Mouse (Mus musculus): ENCODE measurements around the gene Igf1. TPM values are rescaled to one million over a fixed set of nuclear protein-coding genes. Genes with fewer than 3 reads are reported as not detected.

The Igf1 gene
- total RNA-seq, 2 experiments from 2014 or later: 11.5 to 34.9 TPM

DNA sequence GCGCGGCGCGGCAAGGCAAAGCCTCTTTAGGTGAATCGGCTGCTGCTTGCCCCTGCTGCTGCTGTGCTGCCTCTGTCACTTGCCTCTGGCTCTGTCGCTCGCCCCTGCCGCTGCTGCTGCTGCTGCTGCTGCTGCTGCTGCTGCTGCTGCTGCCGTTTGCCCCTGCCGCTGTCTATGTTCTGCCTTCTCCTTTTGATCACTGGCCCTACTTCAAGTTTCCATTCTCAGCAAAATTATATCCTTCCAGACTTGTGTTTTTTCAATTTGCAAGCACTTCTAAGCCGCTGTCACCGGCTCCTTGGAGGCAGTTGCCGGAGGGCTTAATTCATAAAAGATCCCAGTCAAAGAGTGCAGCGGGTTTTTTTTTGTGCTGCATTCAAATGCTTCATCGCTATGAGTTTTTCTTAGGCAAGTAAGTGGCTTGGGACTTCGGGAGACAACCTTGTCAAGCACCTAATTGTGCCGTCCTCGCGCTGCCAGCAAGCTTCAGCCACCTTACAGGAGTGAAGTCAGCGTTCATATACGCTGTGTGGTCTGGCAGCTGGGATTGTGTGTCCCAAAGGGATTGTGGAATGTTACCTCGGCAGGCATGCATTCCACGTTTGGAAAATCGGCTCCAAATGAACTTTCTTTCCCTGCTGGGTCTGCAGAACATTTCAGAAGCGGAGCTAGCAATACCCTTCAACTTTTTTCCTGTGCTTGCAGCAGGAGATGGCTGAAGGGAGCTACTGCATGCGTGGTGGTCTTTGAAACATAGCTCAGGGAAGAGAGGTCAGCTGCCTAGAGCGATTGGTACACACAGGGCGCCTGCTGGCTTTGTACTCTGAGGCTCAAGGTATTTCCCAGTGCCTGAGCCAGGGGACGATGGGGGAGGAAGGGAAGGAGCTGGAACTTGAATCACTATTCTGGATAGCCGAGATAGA, 2.4 kb downstream of the Igf1 start:
- peak in 1 of 2 experiments; percentile 26 for DNase-seq (ENCODE audit: low spot score in 2 of 2)

DNA sequence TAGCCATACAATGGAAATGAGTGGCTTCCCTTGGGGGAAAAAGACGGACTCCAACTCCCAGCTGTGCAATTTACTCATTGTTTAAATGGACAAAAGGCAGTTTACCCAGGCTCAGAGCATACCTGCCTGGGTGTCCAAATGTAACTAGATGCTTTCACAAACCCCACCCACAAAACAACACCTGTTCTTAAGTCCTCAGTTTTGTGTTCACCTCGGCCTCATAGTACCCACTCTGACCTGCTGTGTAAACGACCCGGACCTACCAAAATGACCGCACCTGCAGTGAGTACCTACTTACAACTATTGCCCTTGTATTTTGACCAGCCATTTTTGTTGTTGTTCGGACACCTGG, 3.0 kb downstream of the Igf1 start:
- no peak for DNase-seq (ENCODE audit: low spot score in 2 of 2)

GRCm38 (mm10) chr10:87862899-87863298, 4.8 kb downstream of the Igf1 start:
- no peak for DNase-seq (ENCODE audit: low spot score in 2 of 2)

GRCm38 (mm10) chr10:87863326-87863725, 5.3 kb downstream of the Igf1 start:
- no peak for DNase-seq (ENCODE audit: low spot score in 2 of 2)

- DNase-seq (ENCODE audit: low spot score in 2 of 2): no peak
Observed at GRCm38 (mm10) chr10:87865712-87866111, 7.6 kb downstream of the Igf1 start.

- DNase-seq (ENCODE audit: low spot score in 2 of 2): no peak
Observed at GRCm38 (mm10) chr10:87866448-87866847, 8.4 kb downstream of the Igf1 start.

DNA sequence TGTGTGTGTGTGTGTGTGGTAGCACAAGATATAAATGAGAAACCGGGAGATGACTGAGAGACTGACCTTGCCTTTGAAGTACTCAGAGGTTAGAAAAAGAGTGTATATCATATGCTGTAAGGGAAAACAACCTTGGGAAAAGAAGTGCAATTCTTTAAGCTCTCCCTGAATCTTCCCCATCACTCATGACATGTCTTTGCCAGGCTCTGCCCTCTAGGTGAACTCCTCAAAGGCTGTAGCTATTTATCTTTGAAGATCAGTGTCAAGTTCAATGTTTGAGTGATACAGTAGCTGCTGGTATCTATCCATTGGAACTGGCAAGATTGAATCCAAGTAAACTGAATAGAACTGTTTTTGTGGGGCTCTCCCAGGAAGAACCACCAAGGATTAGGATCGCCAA, 9.2 kb downstream of the Igf1 start:
- DNase-seq (ENCODE audit: low spot score in 2 of 2): no peak

DNA sequence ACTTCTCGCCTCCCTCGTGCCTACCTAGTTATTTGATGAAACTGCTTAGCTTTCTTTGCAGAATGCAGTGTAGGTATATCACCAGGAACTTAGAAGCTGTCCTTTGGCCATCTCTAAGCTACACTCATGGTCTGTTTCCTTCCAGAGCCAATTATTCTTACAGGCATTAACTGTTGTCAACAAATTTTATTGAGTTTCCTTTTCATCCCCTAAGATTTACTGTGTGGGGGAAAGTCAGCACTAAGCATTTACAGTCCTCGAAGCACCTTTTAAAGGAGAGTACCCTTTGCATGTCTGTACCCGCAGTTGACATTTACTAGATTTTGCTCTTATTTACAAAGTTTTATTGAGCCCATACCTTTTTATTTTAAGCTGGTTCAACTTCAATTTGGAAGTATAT, 9.6 kb downstream of the Igf1 start:
- no peak for DNase-seq (ENCODE audit: low spot score in 2 of 2)

DNA sequence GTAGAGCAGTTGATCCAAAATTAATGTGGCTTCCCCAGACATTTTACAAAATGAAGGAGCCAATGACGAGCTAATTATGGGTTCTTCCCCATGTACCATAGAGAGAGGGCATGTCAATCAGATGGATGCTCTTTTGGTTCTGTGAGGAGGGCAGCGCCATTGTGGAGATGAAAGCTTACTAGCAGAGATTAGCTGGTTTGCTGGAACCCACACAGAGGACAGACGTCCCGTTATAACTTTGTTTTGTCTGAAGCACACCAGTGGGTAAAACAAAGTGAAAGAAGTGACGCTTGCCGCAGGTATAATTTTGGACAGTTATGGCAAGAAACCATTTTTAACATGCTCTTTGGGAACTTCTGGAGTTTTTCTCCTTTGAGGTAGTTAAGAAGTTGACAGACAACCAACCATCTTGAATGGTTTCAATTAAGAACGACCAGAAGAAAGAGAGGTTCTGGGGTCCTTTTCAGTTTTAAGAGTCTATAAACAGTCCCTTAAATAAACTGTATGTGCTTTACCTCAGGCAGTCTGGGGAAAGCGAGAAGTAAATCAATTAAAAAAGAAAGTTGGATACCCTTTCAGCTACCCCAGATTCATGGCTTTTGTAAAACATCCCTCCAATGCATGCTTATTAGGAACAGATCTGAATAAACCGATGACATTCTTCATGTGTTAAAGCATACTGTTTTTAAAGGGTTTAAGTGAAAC, 10.4 kb downstream of the Igf1 start:
- no peak for DNase-seq (ENCODE audit: low spot score in 2 of 2)

DNA sequence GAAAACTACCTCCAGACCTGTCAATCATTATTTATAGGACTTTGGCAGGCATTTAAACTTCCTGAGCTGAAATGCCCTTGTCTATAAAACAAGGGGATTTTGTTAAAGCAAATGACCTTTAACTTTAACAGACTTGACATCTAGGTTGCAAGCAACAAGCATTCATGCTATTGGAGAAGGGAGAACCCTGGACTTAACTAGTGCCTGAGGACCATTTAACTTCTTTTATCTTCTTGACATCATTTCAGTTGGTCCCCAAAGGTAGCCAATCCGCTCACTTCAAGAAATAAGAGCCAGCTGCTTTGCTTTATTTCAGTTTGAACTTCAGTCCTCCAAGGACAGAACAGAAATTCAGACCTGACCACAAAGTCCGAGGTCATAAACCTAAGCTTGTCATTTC, 11.1 kb downstream of the Igf1 start:
- no peak for DNase-seq (ENCODE audit: low spot score in 2 of 2)

- DNase-seq (ENCODE audit: low spot score in 2 of 2): no peak
Observed at GRCm38 (mm10) chr10:87869691-87870090, 11.6 kb downstream of the Igf1 start.

GRCm38 (mm10) chr10:87871863-87872647, 14.0 kb downstream of the Igf1 start:
- DNase-seq (ENCODE audit: low spot score in 2 of 2): no peak

GRCm38 (mm10) chr10:87872854-87873253, 14.8 kb downstream of the Igf1 start:
- DNase-seq (ENCODE audit: low spot score in 2 of 2): no peak

DNA sequence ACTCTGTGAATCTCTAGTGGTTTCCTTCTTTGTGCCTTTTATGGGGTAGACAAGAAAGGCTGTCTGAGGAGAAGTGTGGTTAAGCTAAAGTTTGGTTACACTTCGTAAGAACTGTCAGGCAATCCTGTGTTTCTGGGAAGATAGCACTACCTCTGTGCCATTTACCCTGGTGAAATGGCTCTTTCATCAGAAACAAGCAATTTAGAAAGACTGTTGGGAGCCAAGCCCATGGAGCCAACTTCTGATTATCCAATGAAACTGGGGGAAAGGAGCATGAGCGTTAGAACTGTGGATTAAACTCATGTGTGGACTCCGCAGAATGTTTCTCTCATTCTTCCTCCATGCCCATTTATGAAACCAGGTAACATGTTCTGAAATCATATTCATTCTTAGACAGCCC, 15.5 kb downstream of the Igf1 start:
- no peak for DNase-seq (ENCODE audit: low spot score in 2 of 2)

DNA sequence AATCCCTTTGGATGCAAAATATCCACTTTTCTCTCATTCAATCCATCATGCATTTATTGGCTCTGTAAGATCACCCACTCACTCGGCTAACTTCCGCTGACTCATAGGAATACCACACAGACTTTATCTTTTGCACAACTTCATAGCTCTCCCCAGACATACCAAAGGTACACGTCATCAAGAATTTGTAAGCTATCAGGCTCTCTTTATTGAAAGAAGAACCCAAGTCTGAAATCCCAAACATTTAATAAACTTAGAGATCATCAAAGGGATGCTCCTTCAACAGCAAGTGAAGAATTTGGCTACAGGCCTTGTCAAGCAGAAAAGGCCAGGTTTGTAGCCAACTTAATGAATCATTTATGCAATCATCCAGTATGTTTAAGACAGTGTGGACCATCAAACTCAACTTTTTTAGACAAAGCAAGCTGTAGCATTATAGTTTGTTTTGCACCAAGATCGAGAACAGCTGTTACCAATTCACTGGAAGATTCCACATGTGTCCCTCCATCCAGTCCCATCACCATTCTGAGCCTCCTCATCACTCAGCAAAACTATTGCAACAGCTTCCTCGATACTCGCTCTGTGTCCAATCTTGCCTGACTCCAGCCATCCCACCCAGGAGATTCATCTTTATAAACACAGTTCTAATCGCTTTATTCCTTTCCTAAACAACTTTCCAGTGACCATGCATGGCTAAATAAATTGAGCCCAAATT, 22.2 kb downstream of the Igf1 start:
- DNase-seq (ENCODE audit: low spot score in 2 of 2): no peak

DNA sequence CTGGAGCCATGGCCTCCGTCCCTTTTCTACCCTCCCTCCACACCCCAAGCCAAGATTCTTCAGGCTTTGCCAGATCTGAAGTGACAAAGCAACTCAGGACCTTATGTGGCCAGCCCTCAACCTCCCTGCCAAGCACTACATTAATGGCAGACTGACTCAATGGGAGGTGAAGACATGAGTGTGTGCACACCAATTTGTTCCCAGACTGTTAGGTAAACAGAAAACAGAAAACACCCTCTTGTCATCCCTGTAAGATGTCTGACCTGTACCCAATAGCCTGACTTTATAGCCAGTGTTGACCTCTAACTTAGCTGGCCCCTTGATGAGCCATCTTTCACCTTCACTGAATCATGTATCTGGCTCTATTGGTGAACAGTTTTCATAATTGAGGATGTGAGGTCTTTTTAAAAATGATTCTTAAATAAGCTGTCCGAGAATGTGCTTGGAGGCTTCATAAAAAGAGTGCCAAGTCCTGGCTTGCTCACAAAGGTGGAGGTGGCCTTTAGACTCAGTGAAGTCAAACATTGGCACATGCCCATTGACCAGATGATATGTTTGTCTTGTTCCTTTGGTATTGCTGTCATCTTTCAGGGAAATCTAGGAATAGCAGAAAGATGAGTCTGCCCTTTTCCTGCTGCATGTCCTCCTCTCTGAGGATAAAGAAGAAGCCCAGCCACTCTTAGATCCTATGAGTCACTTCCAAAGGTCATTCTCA, 27.4 kb downstream of the Igf1 start:
- no peak for DNase-seq (ENCODE audit: low spot score in 2 of 2)

DNA sequence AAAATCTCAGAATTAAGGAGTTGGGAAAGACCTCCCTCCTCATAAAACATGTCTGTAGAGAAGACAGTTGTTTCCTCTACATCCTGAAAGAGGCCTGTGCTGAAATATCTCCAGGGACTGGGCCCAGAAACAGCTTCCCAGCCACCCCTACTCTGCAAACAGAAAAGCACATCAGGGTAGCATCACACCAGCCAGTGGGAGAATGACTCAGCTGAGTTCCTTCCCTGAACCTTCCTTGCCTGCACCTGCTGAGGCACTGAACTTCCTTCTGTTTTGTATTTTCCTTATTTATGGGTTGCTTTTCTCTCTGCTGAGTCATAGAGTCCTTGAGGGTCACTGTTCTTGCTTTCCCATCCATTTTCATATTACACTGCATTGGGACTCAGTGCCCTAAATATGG, 31.8 kb downstream of the Igf1 start:
- no peak for DNase-seq (ENCODE audit: low spot score in 2 of 2)

GRCm38 (mm10) chr10:87892256-87892655, 34.2 kb downstream of the Igf1 start:
- DNase-seq (ENCODE audit: low spot score in 2 of 2): no peak

- no peak for DNase-seq (ENCODE audit: low spot score in 2 of 2)
Observed at GRCm38 (mm10) chr10:87893272-87893671, 35.2 kb downstream of the Igf1 start.

GRCm38 (mm10) chr10:87894461-87895120, 36.5 kb downstream of the Igf1 start:
- DNase-seq (ENCODE audit: low spot score in 2 of 2): no peak

All from adrenal gland, adult 18-20 months (tissue).